Mouse (Mus musculus) forebrain, embryonic 12.5 days (tissue): ENCODE data around the gene Meis1. TPM values are rescaled to one million over a fixed set of nuclear protein-coding genes. Genes with fewer than 3 reads are reported as not detected.

Source experiments
- ATAC-seq: fragments of 200-750 bp; cut with Nextera tagmentation; 2 replicates; pipeline ENCODE4 v1.8.0; 2017; ENCODE audit warnings: moderate TSS enrichment; ENCODE audit not compliant: low FRiP score
- H3K27ac ChIP-seq: fragments of 300-500 bp; sonication (generic); 2 replicates; pipeline ENCODE4 v1.5.1; 2016; ENCODE audit warnings: mild to moderate bottlenecking
- H3K27me3 ChIP-seq: fragments of 300-500 bp; sonication (generic); 2 replicates; pipeline ENCODE4 v1.6.1; 2016; ENCODE audit warnings: mild to moderate bottlenecking
- H3K36me3 ChIP-seq: fragments of 300-500 bp; sonication (generic); replicated peaks from 2 replicates; pipeline ENCODE4 v1.6.1; 2016; ENCODE audit warnings: mild to moderate bottlenecking
- H3K4me1 ChIP-seq: fragments of 300-500 bp; sonication (generic); 2 replicates; pipeline ENCODE4 v1.6.1; 2016
- H3K4me2 ChIP-seq: fragments of 300-500 bp; sonication (generic); 2 replicates; pipeline ENCODE4 v1.6.1; 2016; ENCODE audit warnings: mild to moderate bottlenecking, moderate library complexity
- H3K4me3 ChIP-seq: fragments of 300-500 bp; sonication (generic); replicated peaks from 2 replicates; pipeline ENCODE4 v1.5.1; 2016; ENCODE audit warnings: mild to moderate bottlenecking
- H3K9ac ChIP-seq: fragments of 300-500 bp; sonication (generic); 2 replicates; pipeline ENCODE4 v1.6.1; 2016; ENCODE audit warnings: mild to moderate bottlenecking
- H3K9me3 ChIP-seq: fragments of 300-500 bp; sonication (generic); 2 replicates; pipeline ENCODE4 v1.6.1; 2016
- WGBS: fragments of 180-500 bp; shearing (Covaris S2); methylation state at CpG from one replicate; pipeline ENCODE4 v1.1.7; 2016; 5-methylcytosine and 5-hydroxymethylcytosine counted together
- polyA plus RNA-seq: library from polyadenylated mRNA; unstranded; fragments of >200 nt; fragmentation: Nextera tagmentation; extraction: Ambion mirVana; gene quantifications from 2 replicates; pipeline ENCODE4 v1.2.1, GENCODE M21; 2016

The Meis1 gene
- polyA plus RNA-seq, 1 experiment from 2014 or later: 44.8 TPM

GRCm38 (mm10) chr11:18883987-18884386 lies 134.8 kb downstream of the Meis1 start:
- Histone ChIP-seq H3K9me3 (no peaks in the 10 kb centered on the region), H3K4me3 (no peak overlapping the region), H3K36me3 (no peaks in the 10 kb centered on the region), H3K27me3 (0 out of 2 replicates have a peak, but pooled peaks cover 25% of the 10 kb centered on the region), H3K4me2 (no peak overlapping the region), H3K27ac (peak overlapping the region; percentile 64), H3K9ac (no peak overlapping the region), H3K4me1 (peaks cover 56% of the 10 kb centered on the region)
- ATAC-seq: no peak
- 48% methylated on average over 3 of the region's 3 CpGs for WGBS

DNA sequence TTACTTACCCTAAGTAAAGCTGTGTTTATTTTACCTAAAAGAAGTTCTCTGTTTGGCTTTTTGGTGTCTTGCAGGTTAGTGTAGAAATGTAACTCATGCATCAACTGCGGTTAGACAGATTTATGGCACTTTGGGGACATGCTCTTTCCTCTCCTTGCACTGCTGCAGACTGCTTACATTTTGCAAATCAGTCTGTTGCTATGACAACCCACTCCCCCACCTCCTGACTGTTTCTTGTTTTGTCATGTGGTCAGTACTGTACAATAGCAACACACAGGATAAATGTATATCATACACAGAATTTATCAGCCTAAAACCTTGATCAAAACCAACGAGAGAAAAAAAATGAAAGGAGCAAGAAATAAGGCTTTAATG lies 135.3 kb downstream of the Meis1 start:
- Histone ChIP-seq H3K27me3 (0 out of 2 replicates have a peak, but pooled peaks cover 25% of the 10 kb centered on the region), H3K4me1 (peaks cover 61% of the 10 kb centered on the region), H3K4me3 (no peak overlapping the region), H3K9me3 (no peaks in the 10 kb centered on the region), H3K36me3 (no peaks in the 10 kb centered on the region), H3K9ac (no peak overlapping the region), H3K4me2 (no peak overlapping the region), H3K27ac (peak overlapping the region; percentile 64)
- peak; percentile 77 for ATAC-seq
- WGBS: 9% methylated on average over 2 of the region's 2 CpGs

DNA sequence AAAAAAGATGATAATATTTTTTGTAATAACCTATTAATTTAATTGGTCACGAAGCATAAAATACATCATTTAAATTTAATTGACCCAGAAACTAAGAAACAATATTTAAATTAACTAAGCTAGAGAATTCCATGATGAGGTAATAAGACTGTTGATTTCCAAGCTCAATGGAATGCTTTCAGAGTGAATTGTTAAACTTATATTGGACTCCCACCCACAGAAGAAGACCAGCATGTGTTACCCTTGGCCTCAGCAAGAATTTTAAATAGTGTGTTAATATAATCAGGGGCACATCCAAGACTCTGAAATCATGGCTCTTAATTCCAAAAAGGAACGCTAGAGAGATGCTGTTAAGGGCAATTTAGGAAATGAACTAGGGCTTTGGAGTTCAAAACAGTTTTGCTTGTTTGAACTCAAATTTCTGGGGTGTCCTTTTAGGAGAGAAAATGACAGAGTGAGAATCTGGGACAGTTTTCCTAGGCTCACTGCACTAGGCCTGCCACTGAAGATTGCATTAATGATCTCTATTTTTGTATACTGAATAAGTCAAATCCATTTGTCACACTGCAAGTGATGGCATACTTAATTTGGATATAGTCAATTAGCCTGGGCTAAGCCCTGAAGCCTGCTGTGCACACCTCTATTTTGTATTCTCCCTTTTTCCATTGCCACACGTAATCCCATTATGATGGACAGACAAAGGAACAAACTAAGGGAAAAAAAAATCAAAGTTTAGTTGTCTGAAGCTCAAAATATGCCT lies 135.9 kb downstream of the Meis1 start:
- H3K36me3 ChIP-seq: no peaks in the 10 kb centered on the region
- peaks cover 62% of the 10 kb centered on the region for H3K4me1 ChIP-seq
- H3K9ac ChIP-seq: no peak overlapping the region
- peak; percentile 9; the same call in 1 of the 2 replicates for ATAC-seq
- 0 out of 2 replicates have a peak, but pooled peaks cover 25% of the 10 kb centered on the region for H3K27me3 ChIP-seq
- H3K4me2 ChIP-seq: no peak overlapping the region
- 0 out of 2 replicates have a peak overlapping the region, but pooled peaks have one; percentile 64 for H3K27ac ChIP-seq
- no peaks in the 10 kb centered on the region for H3K9me3 ChIP-seq
- WGBS: 22% methylated on average over 3 of the region's 3 CpGs
- no peak overlapping the region for H3K4me3 ChIP-seq

- H3K4me1 ChIP-seq: peaks cover 62% of the 10 kb centered on the region
- no peaks in the 10 kb centered on the region for H3K36me3 ChIP-seq
- no peak overlapping the region for H3K27ac ChIP-seq
- H3K4me2 ChIP-seq: no peak overlapping the region
- H3K4me3 ChIP-seq: no peak overlapping the region
- WGBS: 14% methylated on average over 5 of the region's 5 CpGs
- H3K9me3 ChIP-seq: no peaks in the 10 kb centered on the region
- ATAC-seq: no peak
- 0 out of 2 replicates have a peak, but pooled peaks cover 20% of the 10 kb centered on the region for H3K27me3 ChIP-seq
- no peak overlapping the region for H3K9ac ChIP-seq
Observed at GRCm38 (mm10) chr11:18882315-18882714, 136.5 kb downstream of the Meis1 start.

DNA sequence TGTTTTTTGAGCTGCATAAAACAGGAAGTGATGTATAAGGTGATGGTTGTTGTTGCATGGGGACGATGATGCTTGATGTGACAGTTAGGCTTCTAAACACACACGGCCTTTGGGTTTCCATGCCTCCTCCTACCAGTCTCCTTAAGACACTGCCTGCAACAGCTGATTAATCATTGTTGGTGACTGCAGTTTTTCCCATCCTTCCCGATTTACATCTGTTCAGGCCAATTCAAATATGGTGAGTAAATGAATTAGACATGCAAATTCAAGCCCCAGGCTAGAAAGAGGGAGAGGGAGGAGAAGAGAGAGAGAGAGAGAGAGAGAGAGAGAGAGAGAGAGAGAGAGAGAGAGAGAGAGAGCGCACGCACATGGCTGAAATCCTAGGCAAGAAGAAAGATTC lies 138.0 kb downstream of the Meis1 start:
- WGBS: 36% methylated on average over 5 of the region's 5 CpGs
- H3K9ac ChIP-seq: no peak overlapping the region
- no peaks in the 10 kb centered on the region for H3K36me3 ChIP-seq
- peaks cover 29% of the 10 kb centered on the region for H3K27me3 ChIP-seq
- no peak overlapping the region for H3K27ac ChIP-seq
- ATAC-seq: no peak
- H3K4me1 ChIP-seq: peaks cover 74% of the 10 kb centered on the region
- no peak overlapping the region for H3K4me3 ChIP-seq
- H3K4me2 ChIP-seq: no peak overlapping the region
- H3K9me3 ChIP-seq: no peaks in the 10 kb centered on the region

DNA sequence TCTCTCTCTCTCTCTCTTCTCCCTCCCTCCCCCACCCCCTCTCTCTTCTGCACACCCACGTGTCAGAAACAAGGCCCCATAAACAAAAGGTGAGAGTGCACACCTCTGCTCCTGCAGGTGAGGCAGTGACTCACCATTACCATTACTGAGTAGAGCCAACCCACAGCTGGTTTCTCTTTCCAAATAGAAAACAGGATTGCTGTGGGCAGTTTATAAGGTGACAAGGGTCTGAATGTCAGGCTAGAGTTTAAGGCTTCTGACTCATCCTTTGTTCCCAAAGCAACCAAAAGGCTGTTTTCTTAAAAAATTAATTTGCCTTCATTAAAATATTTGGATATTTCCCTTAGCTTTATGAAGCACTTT lies 139.3 kb downstream of the Meis1 start:
- Histone ChIP-seq H3K4me2 (peak overlapping the region; percentile 76), H3K4me1 (peaks cover 71% of the 10 kb centered on the region), H3K36me3 (no peaks in the 10 kb centered on the region), H3K27ac (no peak overlapping the region), H3K4me3 (no peak overlapping the region), H3K9me3 (no peaks in the 10 kb centered on the region), H3K27me3 (peaks cover 34% of the 10 kb centered on the region), H3K9ac (no peak overlapping the region)
- WGBS: 0% methylated on average over 1 of the region's 1 CpGs
- ATAC-seq: no peak

DNA sequence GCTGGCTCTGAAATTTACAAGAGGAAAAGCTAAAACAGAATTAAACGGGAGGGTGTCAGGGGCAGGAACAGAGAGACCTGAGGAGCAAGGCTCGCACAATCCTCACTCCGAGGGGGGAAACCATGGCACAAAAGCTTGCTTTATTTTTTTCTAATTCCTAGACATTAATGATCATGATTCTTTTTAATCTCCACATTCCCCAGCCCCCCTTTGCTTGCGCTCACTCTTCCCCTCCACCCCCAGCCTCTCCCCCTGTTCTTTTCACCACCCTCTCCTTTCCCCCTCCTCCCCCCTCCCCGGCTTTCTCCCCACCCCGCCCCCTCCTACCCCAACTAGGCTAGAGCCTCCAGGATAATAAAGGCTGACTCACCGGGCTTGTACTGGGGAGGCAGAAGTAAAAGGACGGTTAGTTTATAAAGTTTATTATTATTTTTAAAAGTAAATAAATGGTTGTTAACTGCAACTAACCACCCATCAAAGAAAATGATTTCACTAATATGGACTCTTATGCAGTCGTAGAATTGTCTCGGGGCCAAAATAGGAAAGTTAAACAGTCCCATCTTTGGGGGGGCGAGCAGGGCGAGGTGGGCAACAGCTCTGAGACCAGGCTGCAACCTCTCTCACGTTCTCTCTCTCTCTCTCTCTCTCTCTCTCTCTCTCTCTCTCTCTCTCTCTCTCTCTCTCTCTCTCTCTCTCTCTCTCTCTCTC lies 139.9 kb downstream of the Meis1 start:
- peak; percentile 36; the same call in 1 of the 2 replicates for ATAC-seq
- WGBS: 4% methylated on average over 13 of the region's 13 CpGs
- H3K4me1 ChIP-seq: peaks cover 71% of the 10 kb centered on the region
- H3K9me3 ChIP-seq: no peaks in the 10 kb centered on the region
- peaks cover 35% of the 10 kb centered on the region for H3K27me3 ChIP-seq
- peak overlapping the region; percentile 76 for H3K4me2 ChIP-seq
- H3K9ac ChIP-seq: no peak overlapping the region
- H3K27ac ChIP-seq: peak overlapping the region; percentile 94
- H3K36me3 ChIP-seq: no peaks in the 10 kb centered on the region
- H3K4me3 ChIP-seq: peak overlapping the region; percentile 47

GRCm38 (mm10) chr11:18878016-18878415 lies 140.8 kb downstream of the Meis1 start:
- ATAC-seq: peak; percentile 54
- peak overlapping the region; percentile 76 for H3K4me2 ChIP-seq
- under 1% methylated on average over 18 of the region's 18 CpGs for WGBS
- H3K9ac ChIP-seq: peak overlapping the region; percentile 53
- H3K4me3 ChIP-seq: peak overlapping the region; percentile 47
- H3K27ac ChIP-seq: peak overlapping the region; percentile 94
- no peaks in the 10 kb centered on the region for H3K36me3 ChIP-seq
- H3K9me3 ChIP-seq: no peaks in the 10 kb centered on the region
- H3K4me1 ChIP-seq: peaks cover 63% of the 10 kb centered on the region
- H3K27me3 ChIP-seq: peaks cover 35% of the 10 kb centered on the region

DNA sequence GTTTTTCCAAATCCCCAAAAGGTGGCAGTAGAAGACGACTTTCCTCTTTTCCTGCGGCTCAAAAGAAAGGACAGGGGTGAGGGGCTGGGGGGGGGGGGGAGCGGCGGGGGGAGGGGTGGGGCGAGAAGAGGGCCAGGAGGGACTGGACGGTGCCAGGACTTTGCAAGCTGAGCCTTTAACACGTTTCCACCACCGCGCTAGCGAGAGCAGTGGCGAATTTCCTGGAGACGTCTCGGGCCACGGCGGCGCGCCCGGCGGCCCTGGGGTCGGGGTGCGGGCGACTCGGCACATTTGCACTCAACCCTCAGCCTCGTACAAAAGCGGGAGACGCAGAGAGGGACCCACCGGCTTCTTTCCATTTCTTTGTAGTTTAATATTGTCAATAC lies 141.2 kb downstream of the Meis1 start:
- peaks cover 59% of the 10 kb centered on the region for H3K4me1 ChIP-seq
- peak overlapping the region; percentile 53 for H3K9ac ChIP-seq
- no peaks in the 10 kb centered on the region for H3K36me3 ChIP-seq
- H3K9me3 ChIP-seq: no peaks in the 10 kb centered on the region
- H3K27ac ChIP-seq: peak overlapping the region; percentile 94
- H3K4me2 ChIP-seq: peak overlapping the region; percentile 76
- H3K27me3 ChIP-seq: peaks cover 35% of the 10 kb centered on the region
- peak overlapping the region; percentile 47 for H3K4me3 ChIP-seq
- 0% methylated on average over 22 of the region's 27 CpGs for WGBS
- ATAC-seq: peak; percentile 78

- peaks cover 36% of the 10 kb centered on the region for H3K27me3 ChIP-seq
- H3K4me1 ChIP-seq: peaks cover 54% of the 10 kb centered on the region
- WGBS: under 1% methylated on average over 39 of the region's 40 CpGs
Observed at GRCm38 (mm10) chr11:18876886-18877625, 141.7 kb downstream of the Meis1 start.

GRCm38 (mm10) chr11:18875911-18876885 lies 142.6 kb downstream of the Meis1 start:
- 3% methylated on average over 27 of the region's 27 CpGs for WGBS
- Histone ChIP-seq H3K27me3 (peaks cover 41% of the 10 kb centered on the region), H3K9ac (peak overlapping the region; percentile 51), H3K36me3 (no peaks in the 10 kb centered on the region), H3K4me3 (peak overlapping the region; percentile 47), H3K4me2 (peak overlapping the region; percentile 76), H3K4me1 (peaks cover 54% of the 10 kb centered on the region), H3K9me3 (no peaks in the 10 kb centered on the region), H3K27ac (no peak overlapping the region)
- ATAC-seq: no peak

More at GRCm38 (mm10) chr11:18876886-18877625, 141.7 kb downstream of the Meis1 start:
- no peaks in the 10 kb centered on the region for H3K9me3 ChIP-seq
- H3K9ac ChIP-seq: peak overlapping the region; percentile 51
- H3K36me3 ChIP-seq: no peaks in the 10 kb centered on the region
- peak overlapping the region; percentile 76 for H3K4me2 ChIP-seq
- peak; percentile 19 for ATAC-seq
- H3K4me3 ChIP-seq: peak overlapping the region; percentile 47
- H3K27ac ChIP-seq: no peak overlapping the region
